Mouse (Mus musculus): ENCODE measurements around the gene Cd200r1.

GRCm38 (mm10) chr16:44780751-44781150 lies 15.2 kb downstream of the Cd200r1 start:
- TF ChIP-seq TCF12 (IDR thresholded peaks at IDR 0.05; ENCODE audit: insufficient read depth, poor library complexity, severe bottlenecking) (no peak), MAX (IDR thresholded peaks at IDR 0.05; ENCODE audit: low read depth) (no peak), POLR2A (IDR thresholded peaks at IDR 0.05; ENCODE audit: insufficient read length, low read depth) (no peak), USF1 (IDR thresholded peaks at IDR 0.05; ENCODE audit: low read depth) (no peak), POLR2AphosphoS2 (IDR thresholded peaks at IDR 0.05; ENCODE audit: insufficient read length, low read depth) (no peak), MYOG (IDR thresholded peaks at IDR 0.05; ENCODE audit: control insufficient read depth in 1 of 3, insufficient read depth in 1 of 3, insufficient read length in 2 of 3, low read depth in 2 of 3) (no peak), CEBPB (IDR thresholded peaks at IDR 0.05; ENCODE audit: insufficient read depth, poor library complexity, severe bottlenecking) (no peak), E2F4 (IDR thresholded peaks at IDR 0.05; ENCODE audit: insufficient read depth) (no peak), REST (IDR thresholded peaks at IDR 0.05; ENCODE audit: insufficient read depth, insufficient read length) (no peak), SRF (IDR thresholded peaks at IDR 0.05; ENCODE audit: control insufficient read depth, insufficient read length, low read depth) (no peak), TCF3 (IDR thresholded peaks at IDR 0.05; ENCODE audit: insufficient read length, low read depth) (no peak), MYOD1 (IDR thresholded peaks at IDR 0.05; ENCODE audit: control insufficient read depth in 1 of 3, insufficient read length in 2 of 3, low read depth in 2 of 3) (no peak)

Data from myocyte (in vitro differentiated cells).